Mouse (Mus musculus) right cerebral cortex, adult 2 months (tissue): ENCODE measurements at regions not wholly inside any gene's neighbourhood (a gene's known extent, or its start where the extent isn't known, plus 50 kb on each side); places are given as distances from the start of the nearest gene placed in this dataset.

Experiments
- DNase-seq, 2 experiments: peaks; one replicate each; pipeline ENCODE4 v3.0.0; 2021 to 2022; ENCODE audit warnings: low spot score in 2 of 2

- DNase-seq = no peak
Observed at GRCm38 (mm10) chr9:41834487-41835404, 289.4 kb downstream of the Sorl1 start.

- no peak for DNase-seq
Observed at GRCm38 (mm10) chr9:41833408-41833807, 290.7 kb downstream of the Sorl1 start.

GRCm38 (mm10) chr9:41827356-41827755 is 296.7 kb downstream of the Sorl1 start:
- DNase-seq = no peak

GRCm38 (mm10) chr9:41821401-41821800 is 302.7 kb downstream of the Sorl1 start:
- DNase-seq = no peak

GRCm38 (mm10) chr9:41817740-41818461 is 306.2 kb downstream of the Sorl1 start:
- DNase-seq = no peak

- no peak for DNase-seq
Observed at GRCm38 (mm10) chr9:41815921-41816320, 308.2 kb downstream of the Sorl1 start.

- no peak for DNase-seq
Observed at GRCm38 (mm10) chr9:41809291-41809690, 314.8 kb downstream of the Sorl1 start.

GRCm38 (mm10) chr9:41808791-41809190 is 315.3 kb downstream of the Sorl1 start:
- no peak for DNase-seq

GRCm38 (mm10) chr9:41806289-41806621 is 317.8 kb downstream of the Sorl1 start:
- DNase-seq = no peak

- no peak for DNase-seq
Observed at GRCm38 (mm10) chr9:41805491-41806288, 318.4 kb downstream of the Sorl1 start.

GRCm38 (mm10) chr9:41804711-41805331 is 319.3 kb downstream of the Sorl1 start:
- no peak for DNase-seq

GRCm38 (mm10) chr9:41803680-41804460 is 320.2 kb downstream of the Sorl1 start:
- peak in 1 of 2 experiments; percentile 31 for DNase-seq

- DNase-seq = no peak
Observed at GRCm38 (mm10) chr9:41801376-41801775, 322.7 kb downstream of the Sorl1 start.

GRCm38 (mm10) chr9:41792830-41793213 is 331.3 kb downstream of the Sorl1 start:
- no peak for DNase-seq

GRCm38 (mm10) chr9:41792173-41792829 is 331.8 kb downstream of the Sorl1 start:
- DNase-seq = no peak

- DNase-seq = peak; percentile 31 to 40
Observed at GRCm38 (mm10) chr9:41791501-41792172, 332.5 kb downstream of the Sorl1 start.

- no peak for DNase-seq
Observed at GRCm38 (mm10) chr9:41785131-41785530, 339.0 kb downstream of the Sorl1 start.

GRCm38 (mm10) chr9:41772281-41772902 is 351.7 kb downstream of the Sorl1 start:
- no peak for DNase-seq

GRCm38 (mm10) chr9:41771276-41771675 is 352.8 kb downstream of the Sorl1 start:
- DNase-seq = no peak
